Mouse (Mus musculus): ENCODE results near the gene Abcg1.

Abcg1 gene

DNA sequence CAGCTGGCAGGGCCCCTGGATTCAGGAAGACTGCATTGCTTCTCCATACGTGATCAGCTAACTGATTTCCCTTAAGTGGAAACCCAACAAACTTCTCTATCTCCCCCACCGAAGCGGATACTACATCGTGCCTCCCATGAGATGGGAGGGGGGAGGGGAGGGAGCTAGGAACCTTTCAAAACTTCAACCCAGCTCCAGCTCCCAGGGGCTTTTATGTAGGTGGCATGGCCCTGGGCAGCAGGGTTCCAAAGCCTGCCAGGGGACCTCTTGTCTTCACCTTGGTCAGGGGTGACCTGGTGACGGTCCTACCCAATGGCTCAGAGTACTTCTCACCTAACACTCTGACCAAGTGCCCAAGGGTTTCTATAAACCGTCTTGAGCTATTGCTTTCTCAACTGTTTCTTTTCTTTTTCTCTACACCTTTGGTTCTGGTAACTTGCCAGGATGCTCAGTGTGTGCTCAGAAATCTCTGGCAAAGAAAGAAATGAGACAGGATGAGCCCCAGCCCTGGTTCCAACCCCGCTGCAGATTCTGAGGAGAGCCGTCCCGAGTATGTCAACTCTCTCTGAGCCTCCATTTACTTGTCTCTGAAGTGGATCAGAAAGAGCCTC is 71.3 kb downstream of the Abcg1 start:
- DNase-seq (ENCODE audit: low spot score in 2 of 2) = no peak

DNA sequence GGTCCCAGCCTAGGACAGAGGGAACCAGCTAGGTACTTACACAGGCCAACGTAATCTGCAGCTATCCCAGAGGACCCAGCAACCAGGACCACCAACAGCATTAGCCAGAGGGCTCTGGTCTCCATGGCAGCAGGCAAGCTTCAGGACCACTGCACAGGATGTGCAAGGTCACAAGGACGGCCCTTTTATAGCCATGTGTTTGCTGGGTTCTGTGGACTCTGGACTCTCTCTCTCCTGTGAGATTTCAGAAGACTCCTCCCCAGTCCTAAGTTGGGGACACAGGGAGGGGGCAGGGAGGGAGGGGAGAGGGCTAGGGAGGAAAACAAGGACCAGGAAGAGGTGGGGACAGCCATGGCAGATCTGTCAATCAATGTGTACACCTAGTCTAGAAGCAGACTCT is 72.0 kb downstream of the Abcg1 start, which contains the start of gene Tff3:
Tff3 (minus strand) TSS at position 195 of the 400 bp plus-strand sequence.
- DNase-seq (ENCODE audit: low spot score in 2 of 2) = no peak

DNA sequence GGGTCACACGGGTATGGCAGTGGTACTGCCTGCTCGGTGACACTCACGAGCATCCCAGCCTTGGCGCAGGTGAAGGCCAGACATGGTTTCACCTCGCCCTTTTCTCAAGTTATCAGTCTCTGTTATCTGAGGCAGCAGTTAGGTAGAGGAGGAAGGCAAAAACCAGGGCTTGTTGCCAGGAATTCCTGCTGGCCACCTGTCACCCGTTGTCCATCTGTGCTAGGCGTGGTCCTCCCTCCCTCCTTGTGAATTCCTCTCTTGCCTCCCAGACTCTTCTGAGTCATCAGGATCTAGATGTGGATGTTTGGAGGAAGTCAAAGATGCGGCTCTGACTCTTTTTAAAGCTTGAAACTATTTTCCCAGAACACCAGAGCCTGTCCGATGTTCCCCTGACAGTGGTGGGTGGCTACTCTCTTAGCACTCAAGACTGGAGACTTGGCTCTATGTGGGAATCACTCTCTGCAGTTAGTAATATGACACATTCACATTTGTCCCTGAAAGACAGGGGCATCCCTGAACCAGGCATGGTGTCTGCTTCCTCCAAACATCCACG is 73.9 kb downstream of the Abcg1 start:
- DNase-seq (ENCODE audit: low spot score in 2 of 2) = no peak

GRCm38 (mm10) chr17:31133776-31134175 is 76.3 kb downstream of the Abcg1 start:
- no peak for DNase-seq (ENCODE audit: low spot score in 2 of 2)

DNA sequence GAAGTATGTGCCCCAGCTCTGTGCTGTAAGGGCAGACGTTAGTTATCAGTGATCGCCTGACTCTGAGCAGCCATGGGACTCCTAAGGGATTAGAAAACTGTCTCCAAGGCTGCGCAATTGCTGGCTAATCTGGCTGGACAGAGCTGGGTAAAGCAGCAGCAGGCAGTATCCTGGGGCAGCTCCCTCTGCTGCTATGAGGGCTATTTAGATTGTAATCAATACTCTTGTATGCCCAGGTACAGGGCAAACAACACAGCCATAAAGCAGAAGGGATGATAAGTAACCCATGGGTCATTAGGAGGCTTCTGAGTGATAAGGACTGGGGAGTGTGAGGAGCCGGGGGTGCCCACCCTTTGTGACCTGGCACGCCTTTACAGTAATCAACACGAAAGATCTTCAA is 77.4 kb downstream of the Abcg1 start:
- no peak for DNase-seq (ENCODE audit: low spot score in 2 of 2)

GRCm38 (mm10) chr17:31136291-31136690 is 78.8 kb downstream of the Abcg1 start:
- DNase-seq (ENCODE audit: low spot score in 2 of 2) = no peak

GRCm38 (mm10) chr17:31136821-31137220 is 79.3 kb downstream of the Abcg1 start:
- no peak for DNase-seq (ENCODE audit: low spot score in 2 of 2)

DNA sequence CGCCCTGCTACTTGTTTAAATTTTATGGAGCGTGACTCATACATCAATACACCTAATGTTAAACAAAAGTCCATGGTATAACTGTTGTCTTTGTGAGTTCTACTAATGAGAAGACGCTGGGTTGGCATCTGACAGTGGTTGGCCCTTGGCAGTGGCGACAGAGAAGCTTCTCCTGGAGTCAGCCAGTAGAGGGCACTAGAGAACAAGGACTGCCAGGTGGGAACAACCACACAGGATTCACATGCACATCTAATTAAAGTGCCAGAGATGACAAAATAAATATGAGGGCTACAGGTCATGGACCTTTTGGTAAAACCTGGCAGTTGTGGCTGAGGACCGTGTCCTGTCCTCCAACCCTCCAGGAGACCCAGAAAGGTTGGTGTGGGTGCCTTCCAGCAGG is 80.9 kb downstream of the Abcg1 start:
- DNase-seq (ENCODE audit: low spot score in 2 of 2) = peak; percentile 58 to 78

GRCm38 (mm10) chr17:31142116-31142515 is 84.6 kb downstream of the Abcg1 start:
- no peak for DNase-seq (ENCODE audit: low spot score in 2 of 2)

DNA sequence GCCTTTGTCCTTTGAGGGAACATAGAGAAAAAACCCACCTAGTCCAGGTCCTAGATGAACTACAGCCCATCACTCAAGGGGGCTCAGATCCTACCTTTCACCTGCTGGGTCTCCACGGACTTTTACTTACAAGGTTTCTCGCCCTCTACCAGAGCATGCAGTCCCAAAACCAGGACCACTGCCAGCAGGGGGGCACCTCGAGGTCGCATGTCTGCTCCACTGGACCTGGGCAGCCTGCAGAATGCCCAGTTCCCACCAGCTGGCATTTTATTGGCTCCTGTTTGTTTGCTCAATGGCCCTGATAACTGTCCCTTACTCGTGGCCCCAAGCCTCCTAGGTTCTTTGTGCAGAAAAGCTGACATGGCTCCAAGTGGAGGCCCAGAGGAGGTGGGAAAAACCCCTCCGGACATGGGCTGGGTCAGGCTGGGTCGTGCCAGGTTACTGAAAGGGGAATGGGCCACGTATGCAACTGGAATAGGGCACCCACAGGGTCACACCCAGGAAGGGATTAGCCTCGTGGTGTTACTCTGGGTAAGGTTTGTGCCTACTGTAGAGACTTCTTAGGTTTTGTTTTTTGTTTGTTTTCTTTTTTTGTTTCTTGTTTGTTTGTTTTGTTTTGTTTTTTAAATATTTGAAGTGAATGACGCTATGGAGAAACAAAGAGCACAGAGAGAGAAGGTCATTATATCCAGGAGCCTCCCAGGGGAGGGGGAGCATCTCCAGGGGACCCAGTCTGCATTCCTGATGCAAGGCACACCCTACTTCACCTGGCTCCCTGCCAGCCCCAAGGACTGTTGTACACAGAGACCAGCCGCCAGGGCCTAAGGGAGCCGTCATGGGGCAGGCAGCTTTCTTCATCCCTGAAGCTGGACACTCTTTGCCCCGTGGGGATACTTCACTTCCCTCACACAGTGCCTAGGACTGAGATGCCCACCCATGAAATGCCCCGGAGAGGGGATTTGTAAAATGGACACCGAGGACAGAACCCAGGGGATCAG is 86.9 kb downstream of the Abcg1 start, which contains the start of gene Tff2:
Tff2 (minus strand) TSS at position 243 of the 998 bp plus-strand sequence.
- DNase-seq (ENCODE audit: low spot score in 2 of 2) = no peak

GRCm38 (mm10) chr17:31145998-31146397 is 88.5 kb downstream of the Abcg1 start:
- no peak for DNase-seq (ENCODE audit: low spot score in 2 of 2)

DNA sequence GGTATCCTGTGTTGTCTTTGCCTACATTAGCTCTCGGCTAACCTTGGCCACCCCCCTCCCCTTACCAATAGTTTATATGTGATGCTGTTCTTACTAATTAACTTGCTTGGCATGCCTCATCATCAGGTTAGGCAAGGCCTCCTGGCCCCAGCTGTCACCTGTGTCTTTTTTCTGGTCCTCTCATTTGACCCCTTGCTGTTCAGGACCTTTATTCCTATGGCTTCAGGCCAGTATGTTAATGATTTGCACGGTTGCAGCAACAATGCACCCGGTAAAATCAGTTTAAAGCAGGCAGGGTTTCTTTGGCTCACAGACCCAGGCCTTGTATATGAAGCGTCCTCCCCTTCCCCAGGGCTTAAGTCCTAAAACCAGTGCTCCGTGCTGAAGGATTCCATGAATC is 95.0 kb downstream of the Abcg1 start:
- DNase-seq (ENCODE audit: low spot score in 2 of 2) = no peak

GRCm38 (mm10) chr17:31152966-31153499 is 95.6 kb downstream of the Abcg1 start:
- no peak for DNase-seq (ENCODE audit: low spot score in 2 of 2)

DNA sequence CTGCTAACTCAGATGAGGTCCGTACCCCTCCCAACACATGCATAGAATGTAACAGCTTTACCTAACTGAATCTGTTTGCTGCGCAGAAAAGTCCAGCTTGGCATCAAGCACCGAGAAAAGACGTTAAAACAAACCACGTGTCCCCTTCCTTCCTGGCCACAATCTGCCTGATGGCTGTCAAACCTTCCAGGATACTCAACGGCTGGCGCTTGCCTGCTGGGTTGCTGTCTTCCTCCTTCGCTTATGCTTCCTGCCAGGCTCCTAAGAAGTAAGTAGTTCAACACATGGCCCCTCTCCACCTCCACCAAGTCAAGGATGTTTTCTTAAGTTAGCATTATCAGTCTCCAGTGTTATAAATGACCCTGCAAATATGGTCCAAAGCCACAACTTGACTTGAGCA is 96.3 kb downstream of the Abcg1 start:
- no peak for DNase-seq (ENCODE audit: low spot score in 2 of 2)

DNA sequence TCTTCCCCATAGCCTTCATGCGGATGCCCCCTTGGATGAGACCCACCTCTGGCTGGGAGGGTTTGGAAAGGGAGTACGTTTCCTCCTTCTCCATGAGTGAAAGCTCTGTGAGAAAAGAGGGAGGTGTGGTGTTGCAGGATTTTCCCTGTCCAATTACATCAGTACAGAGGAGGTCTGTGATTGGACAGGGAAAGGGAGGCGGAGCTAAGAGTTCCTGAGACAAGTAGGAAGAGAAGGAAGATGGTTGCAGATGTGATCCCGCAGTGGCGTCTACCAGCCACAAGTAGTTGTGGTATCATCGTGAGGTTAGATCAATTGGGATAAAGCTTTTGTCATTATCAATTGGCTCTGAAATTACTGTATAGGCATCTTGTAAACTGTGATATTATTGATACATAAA is 100.4 kb downstream of the Abcg1 start:
- no peak for DNase-seq (ENCODE audit: low spot score in 2 of 2)

DNA sequence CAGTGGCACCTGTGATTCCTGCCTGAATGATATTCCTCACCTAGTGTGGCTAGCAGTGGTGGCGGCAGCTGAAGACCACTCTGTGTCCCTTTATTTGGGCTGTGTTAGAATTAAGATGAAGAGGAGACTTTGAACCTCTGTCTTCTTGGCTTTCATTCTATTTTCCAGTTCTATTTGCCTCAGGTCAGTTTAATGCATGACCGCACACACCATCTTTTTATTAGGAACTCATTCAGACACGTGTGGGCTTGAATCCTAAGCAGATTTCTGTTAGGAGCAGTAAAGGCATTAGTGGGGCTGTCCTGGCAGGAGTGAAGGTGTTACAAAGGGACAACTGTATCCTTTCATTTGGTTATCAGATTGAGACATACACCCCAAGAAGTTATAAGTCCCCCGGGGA is 102.8 kb downstream of the Abcg1 start:
- no peak for DNase-seq (ENCODE audit: low spot score in 2 of 2)

DNA sequence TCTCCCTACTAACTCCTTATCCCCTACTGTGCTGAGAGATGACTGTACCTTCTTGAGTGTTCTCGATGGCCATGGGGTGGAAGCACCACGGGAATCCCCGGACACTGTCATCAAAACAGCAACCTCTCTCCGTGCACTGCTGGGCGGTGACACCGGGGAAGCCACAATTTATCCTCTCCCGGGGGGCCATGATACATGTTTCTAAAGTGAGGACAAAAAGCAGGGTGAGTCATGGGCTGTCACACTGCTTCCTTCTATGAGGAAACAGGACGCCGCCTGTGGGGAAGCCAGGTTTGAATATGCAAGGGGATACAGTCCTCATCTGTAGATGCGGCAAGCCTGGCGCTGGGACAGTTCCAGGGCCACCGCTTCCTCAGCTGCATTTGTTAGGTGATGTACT is 105.1 kb downstream of the Abcg1 start:
- DNase-seq (ENCODE audit: low spot score in 2 of 2) = no peak

DNA sequence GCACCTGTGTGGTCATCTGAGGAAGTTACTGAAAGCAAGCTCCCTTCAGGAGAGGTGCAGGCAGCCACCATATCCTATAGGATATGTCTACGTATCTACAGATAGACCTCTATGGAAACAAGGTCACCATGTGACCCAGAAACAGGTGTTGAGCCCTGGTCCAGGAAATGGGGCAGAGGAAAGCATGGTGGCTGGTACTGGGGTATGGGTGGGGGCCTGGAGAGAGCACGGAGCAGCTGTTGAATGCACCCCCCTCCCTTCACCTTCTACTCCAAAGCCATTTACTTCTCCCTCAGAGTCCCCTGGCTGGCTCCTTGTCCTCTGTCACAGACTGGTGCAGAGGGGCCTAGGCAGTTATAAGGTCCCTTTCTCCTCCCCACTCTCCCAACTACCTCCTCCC is 106.3 kb downstream of the Abcg1 start:
- no peak for DNase-seq (ENCODE audit: low spot score in 2 of 2)

DNA sequence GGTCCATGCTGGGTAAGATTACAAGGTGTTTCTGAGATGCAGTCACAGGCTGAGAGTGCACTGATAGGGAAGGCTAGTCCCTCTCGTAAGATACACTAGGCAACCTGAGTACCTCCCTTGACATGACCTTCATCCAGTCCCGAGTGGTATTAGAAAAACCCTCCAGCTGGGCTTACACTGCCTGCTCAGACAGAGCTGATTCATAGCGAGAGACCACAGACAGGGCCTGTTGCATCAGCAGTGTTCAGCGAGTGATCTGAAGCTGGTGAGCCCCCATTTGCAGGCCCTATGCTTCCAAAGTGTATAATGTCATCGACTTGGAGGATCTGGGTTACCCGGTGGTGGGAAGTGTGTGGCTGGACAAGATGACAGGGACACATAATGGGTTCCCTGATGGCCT is 107.7 kb downstream of the Abcg1 start, which contains the start of gene Tff1:
Tff1 (minus strand) TSS at position 151 of the 400 bp plus-strand sequence.
- no peak for DNase-seq (ENCODE audit: low spot score in 2 of 2)
